Mouse (Mus musculus) lung, postnatal 36 days (tissue): ENCODE measurements at regions not wholly inside any gene's neighbourhood (a gene's known extent, or its start where the extent isn't known, plus 50 kb on each side); places are given as distances from the start of the nearest gene placed in this dataset.

Source experiments
- DNase-seq: peaks from one replicate; pipeline ENCODE4 v3.0.0; 2022; ENCODE audit warnings: mixed read lengths

DNA sequence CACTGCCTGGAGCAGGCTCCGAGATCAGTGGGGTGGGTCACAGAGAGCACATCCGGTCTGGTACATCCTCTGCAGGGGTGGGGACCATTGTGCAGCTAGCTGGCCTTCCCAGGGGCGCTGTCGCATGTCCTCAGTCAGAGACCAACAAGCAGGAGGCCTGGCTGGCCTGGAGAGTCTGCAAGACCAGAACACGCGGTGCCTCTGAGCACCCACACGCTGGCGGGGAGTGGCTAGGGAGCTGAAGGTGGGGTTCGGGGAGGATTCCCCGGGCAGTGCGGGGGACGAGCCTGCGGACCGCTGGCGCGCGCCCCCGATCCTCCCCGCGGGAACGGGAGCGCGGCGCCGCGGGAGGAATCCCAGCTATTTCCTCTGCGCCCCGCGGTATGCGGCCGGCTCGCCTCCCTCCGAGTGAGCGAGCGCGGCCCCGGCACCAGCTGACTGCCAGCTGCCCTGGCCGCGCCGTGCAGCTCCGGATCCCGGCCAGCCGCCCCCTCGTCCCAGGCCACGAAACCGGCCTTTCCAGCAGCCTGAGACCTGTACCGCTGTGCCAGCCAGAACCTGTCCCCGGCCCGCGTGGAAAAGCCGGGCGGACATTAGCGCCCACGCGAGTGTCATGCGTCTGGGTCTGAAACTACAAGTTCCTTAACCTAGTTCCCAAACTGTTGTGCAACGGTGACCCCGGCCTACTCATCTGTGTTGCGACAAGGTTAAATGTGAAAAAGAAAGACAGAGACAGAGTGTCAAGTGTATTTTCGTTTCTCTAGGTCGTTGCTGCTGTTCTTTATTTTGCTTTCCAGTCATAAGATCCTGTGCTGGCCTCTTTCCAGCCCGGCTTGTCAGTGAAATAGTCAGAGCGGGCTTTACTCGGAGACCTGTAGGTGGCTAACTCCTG lies 61.2 kb downstream of the Pkdcc start:
- peak; percentile 88 for DNase-seq

DNA sequence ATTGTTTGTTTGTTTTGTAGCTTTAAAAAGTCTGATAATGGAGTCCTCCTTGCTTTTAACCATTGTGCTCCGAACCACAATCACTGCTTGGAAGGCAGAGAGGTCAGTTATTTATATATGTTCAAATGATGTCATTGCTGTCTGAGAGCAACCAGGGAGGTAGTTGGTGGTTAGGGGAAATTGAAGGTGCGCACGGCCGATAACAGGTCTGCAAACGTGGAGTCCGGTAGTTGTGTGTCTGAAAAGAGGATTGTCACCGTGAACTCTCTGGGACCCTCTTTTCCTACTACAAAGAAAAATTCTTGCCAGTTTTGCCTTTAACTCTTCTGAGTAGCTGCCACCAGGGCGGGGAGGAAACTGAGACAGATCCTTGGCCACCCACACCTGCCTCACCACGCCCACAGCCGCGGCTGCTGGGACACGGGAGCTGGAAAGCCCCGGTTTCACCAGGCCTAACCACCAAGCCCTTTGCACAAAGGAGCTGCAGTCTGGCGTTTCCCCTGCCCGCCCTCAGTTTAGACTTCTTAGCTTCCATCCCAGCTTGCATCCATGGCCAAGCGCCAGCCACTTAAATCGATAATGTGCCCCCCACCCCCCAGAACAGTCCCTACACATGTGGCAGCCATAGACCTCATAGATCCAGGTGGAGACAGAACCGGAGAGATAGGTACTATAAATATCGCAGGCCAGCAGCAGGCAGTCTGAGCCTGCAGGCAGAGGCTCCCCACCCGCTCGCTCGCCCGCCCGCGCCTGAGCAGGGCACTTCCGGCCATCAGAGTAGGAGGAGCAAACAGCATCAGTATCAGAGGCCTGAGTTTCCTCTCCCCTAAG lies 62.2 kb downstream of the Pkdcc start:
- peak; percentile 77 for DNase-seq

DNA sequence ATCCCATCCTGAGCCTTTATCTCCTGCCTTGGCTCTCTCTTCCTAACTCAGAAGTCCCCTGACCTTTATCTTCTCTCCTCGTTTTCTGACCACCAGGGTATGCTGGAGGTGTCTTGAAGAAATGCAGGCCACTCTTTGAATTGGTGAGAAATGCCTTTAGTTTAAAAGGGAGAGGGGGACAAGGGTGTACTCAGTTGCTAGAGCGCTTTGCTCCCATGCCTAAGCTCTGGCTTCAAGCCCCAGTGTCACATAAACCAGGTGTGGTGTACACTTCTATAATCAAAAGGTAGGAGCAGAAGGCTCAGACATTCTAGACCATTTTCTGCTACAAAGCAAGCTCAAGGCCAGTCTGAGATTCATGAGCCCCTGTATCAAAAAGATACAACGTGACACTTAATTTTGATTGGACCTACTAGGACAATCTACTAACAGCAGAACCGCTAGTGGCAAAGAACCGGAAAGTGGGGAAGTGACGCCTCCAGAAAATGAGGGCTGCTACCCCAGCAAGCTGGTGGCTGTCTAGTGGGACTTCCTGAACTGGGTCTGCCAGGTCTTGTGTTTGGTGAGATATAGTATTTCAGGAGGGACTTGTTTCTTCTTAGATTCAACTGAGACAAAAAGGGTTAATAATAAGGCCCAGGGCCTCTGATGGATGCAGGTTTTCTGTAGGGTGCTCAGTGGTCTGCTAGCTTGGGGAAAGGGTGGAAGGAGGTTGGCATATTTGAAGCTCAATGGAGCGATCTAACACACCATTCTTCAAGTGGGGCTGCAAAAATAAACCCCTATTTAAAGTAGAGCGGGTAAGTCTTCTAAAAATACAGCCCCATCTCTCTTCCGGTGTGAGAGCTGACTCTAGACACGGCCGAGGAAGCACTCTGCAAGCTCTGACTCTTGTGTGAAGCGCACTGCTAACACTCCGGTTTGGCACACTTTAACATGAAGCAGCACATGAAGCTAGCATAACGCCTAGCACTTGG lies 63.1 kb downstream of the Pkdcc start:
- DNase-seq = no peak

- DNase-seq = no peak
Measured at GRCm38 (mm10) chr17:83283328-83283727, 67.4 kb upstream of the Eml4 start.

- DNase-seq = no peak
Measured at GRCm38 (mm10) chr17:83287381-83288142, 63.2 kb upstream of the Eml4 start.

GRCm38 (mm10) chr17:83288143-83288492 lies 62.6 kb upstream of the Eml4 start:
- no peak for DNase-seq

- DNase-seq = no peak
Measured at GRCm38 (mm10) chr17:83295526-83296238, 55.0 kb upstream of the Eml4 start.

DNA sequence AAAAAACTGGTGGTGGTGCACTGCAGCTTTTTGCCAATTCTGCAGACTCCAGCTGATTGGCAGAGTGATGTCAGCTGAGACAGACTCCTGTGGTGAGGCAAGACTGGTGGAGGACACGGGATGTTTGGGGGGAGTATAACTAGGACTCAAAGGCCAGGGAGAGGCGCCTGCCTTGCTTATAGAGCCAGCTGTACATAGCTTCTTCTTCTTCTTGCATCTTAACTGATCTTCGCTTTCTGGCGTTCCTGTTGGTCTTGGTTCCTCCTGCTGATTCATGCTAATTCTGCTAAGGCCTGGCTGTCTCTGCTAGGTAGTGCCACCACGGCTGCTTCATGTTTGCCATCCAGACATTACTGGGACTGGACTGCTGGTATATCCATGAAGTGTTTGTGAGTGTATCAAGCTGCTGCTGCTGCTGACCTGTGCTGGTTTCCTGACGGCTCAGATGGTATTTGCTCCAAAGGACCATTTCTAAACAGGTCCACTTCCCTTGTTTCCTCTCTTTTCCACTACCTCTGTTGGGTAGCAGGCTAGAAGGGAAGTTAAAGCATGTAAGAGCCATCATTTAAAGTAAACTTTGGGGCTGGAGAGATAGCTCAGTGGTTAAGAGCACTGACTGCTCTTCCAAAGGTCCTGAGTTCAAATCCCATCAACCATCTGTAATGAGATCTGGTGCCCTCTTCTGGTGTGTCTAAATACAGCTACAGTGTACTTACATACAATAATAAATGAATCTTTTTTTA lies 53.2 kb upstream of the Eml4 start:
- no peak for DNase-seq
